Mouse (Mus musculus) bone marrow macrophage, adult 2 months (primary cell): ENCODE data around the gene Gan. TPM values are rescaled to one million over a fixed set of nuclear protein-coding genes. Genes with fewer than 3 reads are reported as not detected.

ENCODE experiments used
- H3K27ac ChIP-seq: 2 replicates; pipeline ENCODE4 v1.5.1; 2012; ENCODE audit warnings: low read depth, low read length; ENCODE audit not compliant: insufficient read depth
- H3K4me1 ChIP-seq: 2 replicates; pipeline ENCODE4 v1.6.1; 2012; ENCODE audit warnings: low read length; ENCODE audit not compliant: control insufficient read depth, insufficient read depth
- H3K4me3 ChIP-seq: 2 replicates; pipeline ENCODE4 v1.5.1; 2012; ENCODE audit warnings: mild to moderate bottlenecking, low read length, moderate library complexity; ENCODE audit not compliant: insufficient read depth
- CTCF ChIP-seq: IDR thresholded peaks from 2 replicates; pipeline ENCODE4 v1.5.1; 2012; ENCODE audit warnings: low read depth, mild to moderate bottlenecking, low read length, moderate library complexity
- POLR2A ChIP-seq: IDR thresholded peaks from 2 replicates; pipeline ENCODE4 v1.6.1; 2012; ENCODE audit warnings: mild to moderate bottlenecking, low read depth, low read length, borderline replicate concordance
- polyA plus RNA-seq: library from polyadenylated mRNA; stranded (reverse); fragments of >200 nt; gene quantifications from 2 replicates; pipeline ENCODE4 v1.2.4, GENCODE M21; 2012; ENCODE audit not compliant: missing spikeins, insufficient read depth, insufficient read length

Gan gene
- polyA plus RNA-seq, 1 experiment = 7.0 TPM

DNA sequence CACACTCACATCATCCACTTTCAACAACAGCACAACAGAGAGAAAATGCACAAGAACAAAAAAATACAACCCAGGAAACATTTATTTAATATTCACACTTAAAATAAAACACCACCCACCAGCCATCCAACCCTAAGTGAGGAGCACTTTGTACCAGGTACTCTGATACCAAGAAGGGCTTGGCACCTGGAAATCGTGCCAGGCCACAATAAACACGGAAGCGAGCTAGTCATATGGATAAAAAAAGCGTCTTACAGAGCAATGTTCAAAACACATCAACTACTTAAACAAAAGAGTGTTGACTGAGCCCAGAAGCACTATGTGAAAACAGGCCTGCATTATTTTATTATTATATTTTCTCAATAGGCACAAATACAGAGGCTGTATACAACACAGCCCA is 1.8 kb upstream of the Gan start:
- H3K4me3 ChIP-seq = no peak overlapping the region

DNA sequence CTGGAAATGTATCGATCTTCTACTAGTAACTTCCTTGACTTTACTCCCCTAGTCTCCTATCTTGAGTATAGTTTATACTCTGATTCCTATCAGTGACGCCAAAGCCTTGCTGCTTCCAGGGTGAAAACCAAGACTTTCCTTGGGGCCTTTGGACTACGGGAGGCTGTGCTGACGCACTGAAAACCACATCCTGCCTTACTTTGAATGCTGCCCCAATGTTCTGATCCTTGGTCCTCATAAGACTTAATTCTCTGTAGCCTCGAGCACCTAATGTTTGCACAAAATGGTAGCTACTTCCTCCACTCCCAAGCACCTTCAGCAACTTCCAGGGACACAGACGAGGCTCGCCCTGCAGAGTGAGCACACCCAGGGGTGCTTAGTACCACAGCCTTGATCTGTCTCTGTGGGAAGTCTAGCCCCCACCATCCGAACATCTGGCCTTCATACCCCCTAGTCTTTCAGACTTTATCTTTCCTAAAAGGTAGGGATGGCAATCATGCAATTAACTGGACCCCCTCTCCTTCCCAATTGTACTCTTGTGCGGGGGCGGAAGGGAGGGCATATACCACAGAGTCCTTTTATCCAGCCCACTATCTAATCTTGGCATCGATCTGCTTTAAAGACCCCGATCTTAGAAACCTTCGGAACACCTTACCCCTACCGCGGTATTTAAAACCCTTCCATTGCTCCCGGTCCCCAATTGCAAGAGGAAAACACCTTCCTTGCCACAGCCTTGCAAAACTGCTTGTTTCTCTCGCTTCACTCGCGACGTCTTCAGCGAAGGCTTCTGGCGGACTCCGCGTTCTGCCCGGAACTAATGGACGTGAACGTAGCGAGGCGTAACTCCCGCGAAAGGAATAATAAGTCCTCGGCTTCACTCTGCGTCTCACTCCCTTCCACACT is 818 bp upstream of the Gan start:
- Histone ChIP-seq H3K4me3 (peak overlapping the region; percentile 89), H3K4me1 (peaks cover 27% of the 10 kb centered on the region), H3K27ac (peak overlapping the region; percentile 81)
- TF ChIP-seq CTCF = no peak
- 0 out of 2 replicates have a peak, but pooled peaks have one; percentile 5 for TF ChIP-seq POLR2A

More for the DNA sequence above, 1.8 kb upstream of the Gan start:
- H3K4me1 ChIP-seq = peaks cover 19% of the 10 kb centered on the region
- no peak for TF ChIP-seq CTCF
- TF ChIP-seq POLR2A = no peak
- H3K27ac ChIP-seq = no peak overlapping the region

DNA sequence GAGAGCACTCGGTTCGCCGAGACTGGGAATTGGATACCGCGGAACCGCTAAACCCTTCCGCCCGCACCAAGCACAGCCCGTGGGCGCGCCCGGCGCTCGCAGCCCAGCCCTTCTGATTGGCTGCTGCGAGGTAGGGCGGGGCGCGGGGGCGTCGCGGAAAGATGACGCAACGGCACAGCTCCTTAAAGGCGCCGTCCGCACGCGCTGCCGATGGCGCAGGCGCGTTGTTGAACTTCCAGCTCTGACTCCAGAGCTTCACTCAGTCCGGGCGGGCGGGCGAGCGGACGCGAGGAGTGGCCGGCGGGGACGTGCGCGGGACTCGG is 205 bp upstream of the Gan start:
- Histone ChIP-seq H3K4me1 (peaks cover 27% of the 10 kb centered on the region), H3K27ac (peak overlapping the region; percentile 81), H3K4me3 (peak overlapping the region; percentile 89)
- TF ChIP-seq CTCF = no peak
- no peak for TF ChIP-seq POLR2A

DNA sequence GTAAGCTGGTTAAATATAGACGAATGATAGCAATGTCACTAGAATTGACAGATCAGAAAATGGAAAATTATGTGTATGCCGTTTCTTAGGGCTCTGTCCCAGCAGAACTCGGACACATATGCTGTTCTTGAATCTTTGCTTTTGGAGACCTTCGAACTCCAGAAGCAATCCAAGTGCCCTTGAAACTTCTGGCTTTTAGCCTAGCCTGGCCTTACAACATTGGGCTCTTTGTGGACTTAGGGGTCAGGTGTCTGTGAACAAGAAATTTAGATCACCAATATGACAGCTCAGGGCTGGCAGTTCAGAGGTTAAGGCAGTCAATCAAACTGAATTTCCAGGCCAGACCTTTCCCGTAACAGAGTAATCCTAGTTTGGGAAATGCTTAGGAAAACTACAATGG is 1.1 kb downstream of the Gan start:
- Histone ChIP-seq H3K4me3 (peak overlapping the region; percentile 85; the same call in 1 of the 2 replicates), H3K27ac (no peak overlapping the region), H3K4me1 (peaks cover 27% of the 10 kb centered on the region)
- TF ChIP-seq CTCF (no peak), POLR2A (no peak)

DNA sequence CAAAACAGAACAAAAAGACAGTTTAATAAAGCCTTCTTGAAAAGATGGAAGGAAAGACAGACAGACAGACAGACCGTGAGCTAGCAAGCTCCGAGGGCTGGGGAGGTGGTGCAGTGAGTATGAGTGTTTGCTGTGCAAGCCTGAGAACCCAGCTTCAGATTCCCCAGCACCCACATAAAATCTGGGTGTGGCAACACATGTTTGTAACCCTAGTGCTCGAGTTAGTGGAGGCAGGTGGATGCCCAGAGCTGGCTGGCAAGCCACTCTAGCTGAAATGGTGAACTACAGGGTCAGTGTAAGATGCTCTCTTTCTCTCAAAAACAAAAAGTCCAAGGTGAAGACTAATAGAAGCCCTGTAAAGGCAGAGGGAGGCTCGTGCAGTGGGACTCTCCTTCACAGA is 7.0 kb downstream of the Gan start:
- H3K4me3 ChIP-seq = no peak overlapping the region
- no peak overlapping the region for H3K27ac ChIP-seq
- H3K4me1 ChIP-seq = peaks cover 13% of the 10 kb centered on the region
- TF ChIP-seq POLR2A = no peak
- TF ChIP-seq CTCF = no peak

DNA sequence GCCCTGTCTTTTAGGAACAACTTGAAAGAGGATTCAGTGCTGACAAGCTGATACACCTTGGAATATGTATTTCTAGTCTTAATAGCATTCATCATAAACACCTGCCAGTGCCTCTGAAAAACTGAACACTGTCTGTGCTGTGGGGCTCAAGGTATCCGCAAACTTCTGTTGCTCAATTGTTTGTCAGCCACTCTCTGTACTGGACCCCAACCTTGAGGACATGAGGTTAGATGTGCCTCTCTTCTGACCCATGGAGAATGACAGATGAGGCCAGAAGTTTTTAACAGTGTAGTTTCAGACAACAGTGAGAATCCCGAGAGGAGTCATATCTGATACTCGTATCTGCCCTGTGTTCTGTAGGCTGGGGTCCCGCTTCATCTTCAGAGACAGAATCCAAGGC is 7.6 kb downstream of the Gan start:
- Histone ChIP-seq H3K4me3 (no peak overlapping the region), H3K4me1 (peaks cover 13% of the 10 kb centered on the region)

DNA sequence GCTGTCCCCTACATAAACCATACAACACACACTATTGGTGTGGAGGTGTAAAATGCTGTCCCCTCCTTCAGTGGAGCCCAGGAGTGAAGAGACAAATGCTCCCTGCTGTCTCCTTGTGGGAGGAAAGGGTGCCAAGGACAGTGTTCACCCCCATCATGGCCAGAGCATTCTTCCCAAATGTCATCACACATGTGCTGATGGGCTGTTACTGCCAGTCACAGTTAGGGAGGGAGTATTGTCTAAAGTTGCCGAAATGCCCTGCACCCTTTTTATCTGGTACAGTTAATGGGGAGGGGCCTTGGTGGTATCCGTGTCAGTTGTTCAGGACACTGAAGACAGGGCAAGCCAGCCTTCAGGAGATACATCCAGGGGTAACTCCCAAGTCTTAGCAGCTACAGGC is 8.6 kb downstream of the Gan start:
- Histone ChIP-seq H3K27ac (no peak overlapping the region), H3K4me3 (no peak overlapping the region), H3K4me1 (peaks cover 6% of the 10 kb centered on the region)
- no peak for TF ChIP-seq POLR2A
- no peak for TF ChIP-seq CTCF

More for the DNA sequence above, 7.6 kb downstream of the Gan start:
- TF ChIP-seq POLR2A = no peak
- no peak for TF ChIP-seq CTCF
- H3K27ac ChIP-seq = no peak overlapping the region

DNA sequence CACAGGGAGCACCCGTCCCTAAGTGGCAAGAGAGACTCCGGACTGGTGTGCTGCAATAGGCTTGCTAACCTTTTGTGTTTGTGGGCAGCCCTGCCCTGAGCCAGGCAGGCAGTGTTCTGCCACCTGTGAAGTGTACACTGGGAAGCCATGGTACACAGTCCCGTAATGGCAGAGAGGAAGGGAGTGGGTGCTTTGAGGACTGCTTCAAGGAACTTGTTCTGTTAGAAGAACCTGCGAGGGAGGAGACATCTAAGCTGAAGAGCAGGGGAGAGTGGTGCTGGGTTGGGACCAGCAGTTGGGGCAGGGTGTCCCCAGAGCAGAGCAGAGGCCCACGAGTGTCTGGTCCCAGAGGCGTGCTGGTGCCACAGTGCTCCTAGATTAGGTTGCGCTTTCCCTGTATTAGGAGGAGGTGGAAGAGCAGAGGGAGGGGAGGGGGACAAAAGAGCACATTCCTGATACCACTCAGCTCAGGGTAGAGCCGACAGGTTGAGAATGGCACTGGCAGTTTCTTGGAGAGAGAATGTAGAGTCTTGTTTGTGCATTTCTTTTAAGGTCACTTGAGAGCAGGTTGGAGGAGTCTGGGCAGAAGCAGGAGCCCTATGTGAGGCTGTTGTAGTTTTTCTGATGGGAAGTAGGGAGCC is 9.4 kb downstream of the Gan start:
- Histone ChIP-seq H3K27ac (no peak overlapping the region), H3K4me3 (no peak overlapping the region), H3K4me1 (peaks cover 6% of the 10 kb centered on the region)
- TF ChIP-seq CTCF (no peak), POLR2A (no peak)

DNA sequence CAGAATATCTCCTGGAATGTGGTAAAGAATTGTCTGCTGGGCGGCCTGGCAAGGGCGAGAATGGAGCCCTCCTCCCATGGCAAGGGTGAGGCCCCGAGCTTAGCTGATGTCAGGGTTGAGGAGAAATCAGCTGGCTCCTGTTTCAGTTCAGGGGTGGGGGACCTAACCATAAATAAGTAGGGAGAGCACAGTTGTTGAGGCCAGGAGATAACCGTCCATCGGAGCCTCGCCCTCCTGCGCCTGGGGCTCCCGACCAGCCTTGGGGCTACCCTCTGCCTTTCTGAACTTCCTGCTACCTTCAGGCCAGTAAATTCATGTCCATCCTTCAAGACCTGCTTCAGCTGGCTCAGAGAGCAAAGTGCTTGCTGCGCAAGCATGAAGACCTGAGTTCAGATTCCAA is 10.4 kb downstream of the Gan start:
- no peak for TF ChIP-seq POLR2A
- no peak for TF ChIP-seq CTCF
- H3K27ac ChIP-seq = no peak overlapping the region

DNA sequence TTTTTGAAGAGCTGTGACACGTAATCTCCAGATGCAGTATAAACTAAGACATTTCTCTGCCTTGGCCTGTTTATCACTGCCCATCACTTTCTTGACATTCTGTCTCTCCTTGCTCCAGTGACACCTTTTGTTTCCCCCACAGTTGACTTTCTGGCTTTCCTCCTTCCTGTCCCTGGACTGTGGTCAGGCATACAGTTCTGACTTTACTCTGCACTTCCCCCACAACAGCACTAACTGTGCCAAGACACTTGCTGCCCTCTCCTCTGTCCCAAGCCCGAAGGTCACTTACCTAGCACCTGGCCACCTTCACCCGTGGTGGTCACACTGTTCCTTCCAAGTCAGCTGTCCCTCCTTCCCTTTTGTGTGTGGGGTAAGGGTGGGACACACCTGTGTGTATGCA is 13.9 kb downstream of the Gan start:
- H3K27ac ChIP-seq = no peak overlapping the region
- H3K4me3 ChIP-seq = no peak overlapping the region
- TF ChIP-seq POLR2A = no peak
- no peak for TF ChIP-seq CTCF
- peaks cover 10% of the 10 kb centered on the region for H3K4me1 ChIP-seq

More for the DNA sequence above, 10.4 kb downstream of the Gan start:
- Histone ChIP-seq H3K4me1 (peaks cover 6% of the 10 kb centered on the region), H3K4me3 (no peak overlapping the region)
